Mouse (Mus musculus) intestine, postnatal 0 days (tissue): ENCODE measurements at regions not wholly inside any gene's neighbourhood (a gene's known extent, or its start where the extent isn't known, plus 50 kb on each side); places are given as distances from the start of the nearest gene placed in this dataset.

Source experiments
- ATAC-seq: fragments of 200-750 bp; cut with Nextera tagmentation; 2 replicates; pipeline ENCODE4 v1.8.0; 2017; ENCODE audit warnings: mild to moderate bottlenecking, moderate TSS enrichment, moderate library complexity
- H3K27ac ChIP-seq: fragments of 300-500 bp; sonication (generic); 2 replicates; pipeline ENCODE4 v1.5.1; 2014; ENCODE audit warnings: mild to moderate bottlenecking, low read depth, low read length, moderate library complexity
- H3K27me3 ChIP-seq: fragments of 300-500 bp; sonication (generic); replicated peaks from 2 replicates; pipeline ENCODE4 v1.6.1; 2014; ENCODE audit warnings: low read length, mixed read lengths; ENCODE audit not compliant: control insufficient read depth, insufficient read depth
- H3K36me3 ChIP-seq: fragments of 300-500 bp; sonication (generic); 2 replicates; pipeline ENCODE4 v1.6.1; 2014; ENCODE audit warnings: mild to moderate bottlenecking, moderate library complexity; ENCODE audit not compliant: control insufficient read depth, insufficient read depth
- H3K4me1 ChIP-seq: fragments of 300-500 bp; sonication (generic); replicated peaks from 2 replicates; pipeline ENCODE4 v1.6.1; 2014; ENCODE audit warnings: antibody characterized with exemption, low read length, mixed read lengths; ENCODE audit not compliant: control insufficient read depth, insufficient read depth
- H3K4me2 ChIP-seq: fragments of 300-500 bp; sonication (generic); replicated peaks from 2 replicates; pipeline ENCODE4 v1.6.1; 2014; ENCODE audit warnings: low read depth, mild to moderate bottlenecking, moderate library complexity
- H3K4me3 ChIP-seq: fragments of 300-500 bp; sonication (generic); 2 replicates; pipeline ENCODE4 v1.5.1; 2014; ENCODE audit warnings: low read depth, low read length
- H3K9ac ChIP-seq: fragments of 300-500 bp; sonication (generic); 2 replicates; pipeline ENCODE4 v1.6.1; 2014; ENCODE audit warnings: mild to moderate bottlenecking, low read depth, low read length
- H3K9me3 ChIP-seq: fragments of 300-500 bp; sonication (generic); 2 replicates; pipeline ENCODE4 v1.6.1; 2016; ENCODE audit warnings: mixed run types; ENCODE audit not compliant: control insufficient read depth
- CTCF ChIP-seq: sonication (generic); IDR thresholded peaks from 2 replicates; pipeline ENCODE4 v1.5.1; 2016; ENCODE audit warnings: low read depth, mild to moderate bottlenecking, control low read depth, antibody characterized with exemption, moderate library complexity
- WGBS: fragments of 180-500 bp; shearing (Covaris S2); extraction: QIAGEN DNeasy Blood & Tissue Kit; methylation state at CpG from one replicate; pipeline ENCODE4 v1.1.7; 2014; 5-methylcytosine and 5-hydroxymethylcytosine counted together

- Histone ChIP-seq H3K4me1 (no peaks in the 10 kb centered on the region), H3K36me3 (no peaks in the 10 kb centered on the region), H3K4me3 (no peak overlapping the region), H3K9ac (no peak overlapping the region), H3K27ac (no peak overlapping the region), H3K4me2 (no peak overlapping the region), H3K27me3 (no peaks in the 10 kb centered on the region), H3K9me3 (no peaks in the 10 kb centered on the region)
- 81% methylated on average over 4 of the region's 4 CpGs for WGBS
- TF ChIP-seq CTCF, result no peak
- no peak for ATAC-seq
Measured at GRCm38 (mm10) chr4:106190248-106190647, 125.8 kb upstream of the Usp24 start.

- Histone ChIP-seq H3K9me3 (no peaks in the 10 kb centered on the region), H3K9ac (no peak overlapping the region), H3K27me3 (no peaks in the 10 kb centered on the region), H3K4me1 (no peaks in the 10 kb centered on the region), H3K27ac (no peak overlapping the region), H3K4me3 (no peak overlapping the region), H3K4me2 (no peak overlapping the region), H3K36me3 (no peaks in the 10 kb centered on the region)
- WGBS, result 92% methylated on average over 8 of the region's 8 CpGs
- ATAC-seq, result no peak
- TF ChIP-seq CTCF, result no peak
Measured at GRCm38 (mm10) chr4:106191331-106191730, 124.7 kb upstream of the Usp24 start.

GRCm38 (mm10) chr4:106191843-106192242 is 124.2 kb upstream of the Usp24 start:
- 44% methylated on average over 3 of the region's 3 CpGs for WGBS
- no peaks in the 10 kb centered on the region for H3K9me3 ChIP-seq
- no peaks in the 10 kb centered on the region for H3K4me1 ChIP-seq
- ATAC-seq, result no peak
- H3K27me3 ChIP-seq, result no peaks in the 10 kb centered on the region
- no peak overlapping the region for H3K9ac ChIP-seq
- H3K27ac ChIP-seq, result no peak overlapping the region
- H3K4me2 ChIP-seq, result no peak overlapping the region
- no peaks in the 10 kb centered on the region for H3K36me3 ChIP-seq
- H3K4me3 ChIP-seq, result no peak overlapping the region
- TF ChIP-seq CTCF, result no peak

GRCm38 (mm10) chr4:106193204-106193945 is 122.6 kb upstream of the Usp24 start:
- no peak for TF ChIP-seq CTCF
- Histone ChIP-seq H3K27ac (no peak overlapping the region), H3K9ac (no peak overlapping the region), H3K36me3 (no peaks in the 10 kb centered on the region), H3K9me3 (no peaks in the 10 kb centered on the region), H3K4me2 (no peak overlapping the region), H3K27me3 (no peaks in the 10 kb centered on the region), H3K4me3 (no peak overlapping the region), H3K4me1 (no peaks in the 10 kb centered on the region)
- no peak for ATAC-seq
- WGBS, result 80% methylated on average over 3 of the region's 3 CpGs

- no peaks in the 10 kb centered on the region for H3K36me3 ChIP-seq
- H3K4me3 ChIP-seq, result no peak overlapping the region
- TF ChIP-seq CTCF, result no peak
- peak; percentile 78 for ATAC-seq
- H3K9me3 ChIP-seq, result no peaks in the 10 kb centered on the region
- H3K4me2 ChIP-seq, result no peak overlapping the region
- no peak overlapping the region for H3K27ac ChIP-seq
- H3K27me3 ChIP-seq, result no peaks in the 10 kb centered on the region
- no peaks in the 10 kb centered on the region for H3K4me1 ChIP-seq
- WGBS, result 34% methylated on average over 3 of the region's 3 CpGs
- H3K9ac ChIP-seq, result no peak overlapping the region
Measured at GRCm38 (mm10) chr4:106195497-106196166, 120.4 kb upstream of the Usp24 start.

- no peak overlapping the region for H3K4me3 ChIP-seq
- no peaks in the 10 kb centered on the region for H3K27me3 ChIP-seq
- H3K9ac ChIP-seq, result no peak overlapping the region
- no peaks in the 10 kb centered on the region for H3K36me3 ChIP-seq
- no peak for ATAC-seq
- no peaks in the 10 kb centered on the region for H3K4me1 ChIP-seq
- no peak overlapping the region for H3K27ac ChIP-seq
- WGBS, result 26% methylated on average over 11 of the region's 11 CpGs
- H3K4me2 ChIP-seq, result peak overlapping the region; percentile 22; the same call in 1 of the 2 replicates
- H3K9me3 ChIP-seq, result no peaks in the 10 kb centered on the region
- TF ChIP-seq CTCF, result no peak
Measured at GRCm38 (mm10) chr4:106199833-106200232, 116.2 kb upstream of the Usp24 start.
